Mouse (Mus musculus): ENCODE data around the gene Tcp11. TPM values are rescaled to one million over a fixed set of nuclear protein-coding genes. Genes with fewer than 3 reads are reported as not detected.

Gene Tcp11
- polyA plus RNA-seq, 1 experiment from 2014 or later: 1.6 TPM

- Histone ChIP-seq H3K27me3 (ENCODE audit: control insufficient read depth, insufficient read depth, low read length) (no peaks in the 10 kb centered on the region), H3K27ac (no peak overlapping the region), H3K9me3 (ENCODE audit: control insufficient read depth, low read length) (peaks cover 4% of the 10 kb centered on the region; the same call in 1 of the 2 replicates), H3K4me2 (replicated peaks) (no peak overlapping the region), H3K9ac (no peak overlapping the region), H3K36me3 (replicated peaks; ENCODE audit: control insufficient read depth, insufficient read depth) (no peaks in the 10 kb centered on the region), H3K4me3 (replicated peaks; ENCODE audit: low read length) (no peak overlapping the region), H3K4me1 (replicated peaks; ENCODE audit: control insufficient read depth, insufficient read depth, low read length) (no peaks in the 10 kb centered on the region)
- DNase-seq (ENCODE audit: low spot score) (no peak), ATAC-seq (ENCODE audit: low FRiP score) (no peak)
- 81% methylated on average over 3 of the region's 3 CpGs for WGBS
These were observed 13.4 kb upstream of the Tcp11 start for GRCm38 (mm10) chr17:28093837-28094236.

- ATAC-seq (ENCODE audit: low FRiP score) (no peak), DNase-seq (ENCODE audit: low spot score) (no peak)
- WGBS: 94% methylated on average over 2 of the region's 2 CpGs
- Histone ChIP-seq H3K27me3 (ENCODE audit: control insufficient read depth, insufficient read depth, low read length) (no peaks in the 10 kb centered on the region), H3K4me3 (replicated peaks; ENCODE audit: low read length) (no peak overlapping the region), H3K9ac (no peak overlapping the region), H3K9me3 (ENCODE audit: control insufficient read depth, low read length) (peaks cover 4% of the 10 kb centered on the region; the same call in 1 of the 2 replicates), H3K27ac (no peak overlapping the region), H3K4me1 (replicated peaks; ENCODE audit: control insufficient read depth, insufficient read depth, low read length) (no peaks in the 10 kb centered on the region), H3K36me3 (replicated peaks; ENCODE audit: control insufficient read depth, insufficient read depth) (no peaks in the 10 kb centered on the region), H3K4me2 (replicated peaks) (no peak overlapping the region)
These were observed 11.9 kb upstream of the Tcp11 start for GRCm38 (mm10) chr17:28092297-28092696.

DNA sequence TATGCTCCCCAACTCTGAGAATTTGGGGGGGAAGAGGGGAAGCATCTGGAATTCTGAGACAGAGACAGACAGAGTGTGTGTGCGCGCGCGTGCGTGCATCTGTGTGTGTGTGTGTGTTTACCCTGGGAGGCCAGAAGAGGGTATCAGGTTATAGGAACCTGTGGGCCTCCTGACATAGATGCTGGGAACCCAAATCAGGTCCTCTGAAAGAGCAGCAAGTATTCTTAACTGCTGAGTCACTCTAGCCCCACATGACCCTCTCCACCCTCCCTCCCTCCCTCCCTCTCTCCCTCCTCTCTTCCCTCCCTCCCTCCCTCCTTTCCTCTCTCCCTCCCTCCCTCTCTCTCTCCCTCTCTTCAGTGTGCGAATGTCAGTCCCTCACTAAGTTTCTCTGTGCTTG is 8.3 kb upstream of the Tcp11 start:
- Histone ChIP-seq H3K36me3 (replicated peaks; ENCODE audit: control insufficient read depth, insufficient read depth) (no peaks in the 10 kb centered on the region), H3K4me2 (replicated peaks) (no peak overlapping the region), H3K27ac (no peak overlapping the region), H3K9ac (no peak overlapping the region), H3K4me1 (replicated peaks; ENCODE audit: control insufficient read depth, insufficient read depth, low read length) (no peaks in the 10 kb centered on the region), H3K9me3 (ENCODE audit: control insufficient read depth, low read length) (no peaks in the 10 kb centered on the region), H3K27me3 (ENCODE audit: control insufficient read depth, insufficient read depth, low read length) (no peaks in the 10 kb centered on the region), H3K4me3 (replicated peaks; ENCODE audit: low read length) (no peak overlapping the region)
- ATAC-seq (ENCODE audit: low FRiP score): no peak
- 88% methylated on average over 6 of the region's 6 CpGs for WGBS
- no peak for DNase-seq (ENCODE audit: low spot score)

DNA sequence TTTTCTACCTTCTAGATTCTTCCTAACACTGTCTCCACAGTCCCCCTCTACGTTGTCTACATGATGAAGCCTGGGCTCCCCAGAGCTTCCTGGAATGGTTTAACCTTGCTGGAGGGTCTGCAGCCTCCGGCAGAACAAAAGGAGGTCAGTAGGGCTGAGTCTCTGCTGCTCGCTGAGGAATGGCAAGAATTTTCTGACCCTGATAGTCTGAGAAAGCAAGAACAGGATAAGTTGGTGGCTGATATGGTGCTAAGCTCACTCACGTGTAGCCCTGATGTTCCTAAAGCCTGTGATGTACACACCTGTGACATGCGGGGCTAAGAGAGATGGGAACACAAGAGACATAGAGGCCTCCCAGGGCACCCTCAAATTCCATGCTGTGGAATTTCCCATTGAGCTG is 7.0 kb upstream of the Tcp11 start:
- H3K27ac ChIP-seq: no peak overlapping the region
- H3K9ac ChIP-seq: no peak overlapping the region
- H3K4me1 ChIP-seq (replicated peaks; ENCODE audit: control insufficient read depth, insufficient read depth, low read length): no peaks in the 10 kb centered on the region
- ATAC-seq (ENCODE audit: low FRiP score) (no peak), DNase-seq (ENCODE audit: low spot score) (no peak)
- H3K4me2 ChIP-seq (replicated peaks): no peak overlapping the region
- WGBS: 21% methylated on average over 5 of the region's 5 CpGs
- no peak overlapping the region for H3K4me3 ChIP-seq (replicated peaks; ENCODE audit: low read length)
- H3K9me3 ChIP-seq (ENCODE audit: control insufficient read depth, low read length): no peaks in the 10 kb centered on the region
- H3K36me3 ChIP-seq (replicated peaks; ENCODE audit: control insufficient read depth, insufficient read depth): no peaks in the 10 kb centered on the region
- no peaks in the 10 kb centered on the region for H3K27me3 ChIP-seq (ENCODE audit: control insufficient read depth, insufficient read depth, low read length)

DNA sequence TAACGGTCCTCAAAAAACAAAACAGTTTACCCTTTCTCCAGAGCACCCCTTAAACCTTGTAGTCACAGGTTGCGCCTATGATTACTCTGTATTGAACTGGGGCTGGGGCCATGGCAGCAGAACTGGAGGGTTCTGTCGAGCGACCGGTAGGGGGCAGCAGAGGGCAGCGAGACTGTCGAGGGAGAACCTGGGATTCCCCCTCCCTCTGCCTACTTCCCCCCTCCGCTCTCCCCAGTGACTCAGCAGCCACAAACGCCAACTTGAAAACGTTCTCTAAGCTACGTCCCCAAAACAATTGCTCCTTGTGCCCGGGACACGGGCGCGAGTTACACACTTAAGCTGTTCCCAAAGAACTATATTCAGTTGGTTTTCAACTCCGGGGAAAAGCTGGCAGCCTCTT is 4.5 kb upstream of the Tcp11 start:
- Histone ChIP-seq H3K9me3 (ENCODE audit: control insufficient read depth, low read length) (no peaks in the 10 kb centered on the region), H3K27me3 (ENCODE audit: control insufficient read depth, insufficient read depth, low read length) (no peaks in the 10 kb centered on the region), H3K4me2 (replicated peaks) (peak overlapping the region; percentile 34), H3K4me1 (replicated peaks; ENCODE audit: control insufficient read depth, insufficient read depth, low read length) (no peaks in the 10 kb centered on the region), H3K4me3 (replicated peaks; ENCODE audit: low read length) (no peak overlapping the region), H3K27ac (no peak overlapping the region), H3K9ac (no peak overlapping the region), H3K36me3 (replicated peaks; ENCODE audit: control insufficient read depth, insufficient read depth) (no peaks in the 10 kb centered on the region)
- ATAC-seq (ENCODE audit: low FRiP score) (peak; percentile 44; the same call in 1 of the 2 replicates), DNase-seq (ENCODE audit: low spot score) (peak; percentile 93)
- 1% methylated on average over 16 of the region's 16 CpGs for WGBS

- DNase-seq (ENCODE audit: low spot score): no peak
- H3K36me3 ChIP-seq (replicated peaks; ENCODE audit: control insufficient read depth, insufficient read depth): no peaks in the 10 kb centered on the region
- H3K4me2 ChIP-seq (replicated peaks): no peak overlapping the region
- H3K9ac ChIP-seq: no peak overlapping the region
- H3K4me1 ChIP-seq (replicated peaks; ENCODE audit: control insufficient read depth, insufficient read depth, low read length): peaks cover under 1% of the 10 kb centered on the region; the same call in 1 of the 2 replicates
- no peak overlapping the region for H3K27ac ChIP-seq
- no peaks in the 10 kb centered on the region for H3K9me3 ChIP-seq (ENCODE audit: control insufficient read depth, low read length)
- WGBS: 29% methylated on average over 22 of the region's 22 CpGs
- no peak for ATAC-seq (ENCODE audit: low FRiP score)
- H3K27me3 ChIP-seq (ENCODE audit: control insufficient read depth, insufficient read depth, low read length): no peaks in the 10 kb centered on the region
- H3K4me3 ChIP-seq (replicated peaks; ENCODE audit: low read length): no peak overlapping the region
These were observed 4.0 kb upstream of the Tcp11 start for GRCm38 (mm10) chr17:28084395-28084905.

- H3K4me3 ChIP-seq (replicated peaks; ENCODE audit: low read length): no peak overlapping the region
- H3K36me3 ChIP-seq (replicated peaks; ENCODE audit: control insufficient read depth, insufficient read depth): no peaks in the 10 kb centered on the region
- H3K27ac ChIP-seq: no peak overlapping the region
- no peak for ATAC-seq (ENCODE audit: low FRiP score)
- no peaks in the 10 kb centered on the region for H3K9me3 ChIP-seq (ENCODE audit: control insufficient read depth, low read length)
- peaks cover 3% of the 10 kb centered on the region; the same call in 1 of the 2 replicates for H3K4me1 ChIP-seq (replicated peaks; ENCODE audit: control insufficient read depth, insufficient read depth, low read length)
- H3K4me2 ChIP-seq (replicated peaks): no peak overlapping the region
- no peaks in the 10 kb centered on the region for H3K27me3 ChIP-seq (ENCODE audit: control insufficient read depth, insufficient read depth, low read length)
- WGBS: 66% methylated on average over 13 of the region's 13 CpGs
- DNase-seq (ENCODE audit: low spot score): no peak
- H3K9ac ChIP-seq: no peak overlapping the region
These were observed 2.4 kb upstream of the Tcp11 start for GRCm38 (mm10) chr17:28082863-28083262.

DNA sequence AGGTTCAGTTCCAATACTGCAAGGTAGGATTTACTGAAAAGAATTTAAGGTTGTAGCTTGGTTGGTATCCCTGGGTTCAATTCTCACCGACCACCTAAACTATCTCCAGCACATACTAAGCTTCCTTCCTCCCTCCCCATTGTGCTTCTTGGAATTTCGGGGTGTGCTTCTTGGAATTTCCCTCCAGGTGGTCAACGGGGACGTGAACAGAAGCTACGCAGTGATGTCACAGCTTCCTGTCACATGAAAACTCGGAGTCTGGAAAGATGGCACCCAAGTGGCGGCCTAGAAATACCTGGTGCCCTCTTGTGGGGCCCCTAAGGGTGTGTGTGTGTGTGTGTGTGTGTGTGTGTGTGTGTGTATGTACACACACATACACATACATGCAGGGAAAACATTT is 1.4 kb upstream of the Tcp11 start:
- ATAC-seq (ENCODE audit: low FRiP score): no peak
- no peaks in the 10 kb centered on the region for H3K27me3 ChIP-seq (ENCODE audit: control insufficient read depth, insufficient read depth, low read length)
- 93% methylated on average over 7 of the region's 7 CpGs for WGBS
- H3K36me3 ChIP-seq (replicated peaks; ENCODE audit: control insufficient read depth, insufficient read depth): no peaks in the 10 kb centered on the region
- peaks cover 3% of the 10 kb centered on the region; the same call in 1 of the 2 replicates for H3K4me1 ChIP-seq (replicated peaks; ENCODE audit: control insufficient read depth, insufficient read depth, low read length)
- no peak for DNase-seq (ENCODE audit: low spot score)
- H3K9ac ChIP-seq: no peak overlapping the region
- no peak overlapping the region for H3K27ac ChIP-seq
- H3K4me2 ChIP-seq (replicated peaks): no peak overlapping the region
- no peaks in the 10 kb centered on the region for H3K9me3 ChIP-seq (ENCODE audit: control insufficient read depth, low read length)
- no peak overlapping the region for H3K4me3 ChIP-seq (replicated peaks; ENCODE audit: low read length)

GRCm38 (mm10) chr17:28081385-28081784 is 946 bp upstream of the Tcp11 start:
- DNase-seq (ENCODE audit: low spot score) (peak; percentile 47), ATAC-seq (ENCODE audit: low FRiP score) (no peak)
- Histone ChIP-seq H3K36me3 (replicated peaks; ENCODE audit: control insufficient read depth, insufficient read depth) (no peaks in the 10 kb centered on the region), H3K9ac (no peak overlapping the region), H3K27ac (no peak overlapping the region), H3K9me3 (ENCODE audit: control insufficient read depth, low read length) (no peaks in the 10 kb centered on the region), H3K4me3 (replicated peaks; ENCODE audit: low read length) (no peak overlapping the region), H3K27me3 (ENCODE audit: control insufficient read depth, insufficient read depth, low read length) (no peaks in the 10 kb centered on the region), H3K4me2 (replicated peaks) (no peak overlapping the region), H3K4me1 (replicated peaks; ENCODE audit: control insufficient read depth, insufficient read depth, low read length) (peaks cover 3% of the 10 kb centered on the region; the same call in 1 of the 2 replicates)
- 54% methylated on average over 9 of the region's 9 CpGs for WGBS

DNA sequence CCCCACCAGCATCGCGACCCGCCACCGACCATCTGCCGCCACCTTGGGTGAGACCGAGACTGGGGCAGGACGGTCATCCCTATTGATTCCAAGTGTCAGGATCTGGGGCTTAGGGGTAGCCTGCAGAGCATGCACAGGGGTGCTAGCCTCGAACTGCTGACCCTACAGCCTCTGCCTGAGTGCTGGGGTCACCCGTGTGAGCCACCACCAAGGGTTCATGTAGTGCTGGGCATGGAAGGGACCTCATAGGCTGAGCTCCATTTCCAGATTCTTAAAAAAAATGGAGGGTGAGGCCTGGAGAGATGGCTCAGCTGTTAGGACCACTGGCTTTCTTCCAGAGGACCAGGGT is 352 bp upstream of the Tcp11 start:
- Histone ChIP-seq H3K27ac (no peak overlapping the region), H3K36me3 (replicated peaks; ENCODE audit: control insufficient read depth, insufficient read depth) (no peaks in the 10 kb centered on the region), H3K9ac (no peak overlapping the region), H3K4me1 (replicated peaks; ENCODE audit: control insufficient read depth, insufficient read depth, low read length) (peaks cover 3% of the 10 kb centered on the region; the same call in 1 of the 2 replicates), H3K9me3 (ENCODE audit: control insufficient read depth, low read length) (no peaks in the 10 kb centered on the region), H3K4me2 (replicated peaks) (peak overlapping the region; percentile 96), H3K4me3 (replicated peaks; ENCODE audit: low read length) (peak overlapping the region; percentile 55; the same call in 1 of the 2 replicates), H3K27me3 (ENCODE audit: control insufficient read depth, insufficient read depth, low read length) (no peaks in the 10 kb centered on the region)
- ATAC-seq (ENCODE audit: low FRiP score) (no peak; the same call in 1 of the 2 replicates), DNase-seq (ENCODE audit: low spot score) (no peak)
- 3% methylated on average over 9 of the region's 9 CpGs for WGBS
